Mouse (Mus musculus) liver, embryonic 11.5 days (tissue): ENCODE data around the gene Muc3. TPM values are rescaled to one million over a fixed set of nuclear protein-coding genes. Genes with fewer than 3 reads are reported as not detected.

Experiments
- ATAC-seq: fragments of 200-750 bp; cut with Nextera tagmentation; replicated peaks from 2 replicates; pipeline ENCODE4 v1.8.0; 2017; ENCODE audit warnings: moderate number of reproducible peaks, mild to moderate bottlenecking, moderate TSS enrichment, moderate library complexity; ENCODE audit not compliant: low FRiP score
- DNase-seq: peaks from one replicate; pipeline ENCODE4 v3.0.0-alpha.2; 2017; ENCODE audit warnings: low spot score
- H3K27ac ChIP-seq: fragments of 300-500 bp; sonication (generic); 2 replicates; pipeline ENCODE4 v1.5.1; 2014; ENCODE audit warnings: mild to moderate bottlenecking, low read depth, low read length, control low read depth
- H3K27me3 ChIP-seq: fragments of 300-500 bp; sonication (generic); replicated peaks from 2 replicates; pipeline ENCODE4 v1.6.1; 2014; ENCODE audit warnings: low read length, mixed read lengths; ENCODE audit not compliant: control insufficient read depth, insufficient read depth
- H3K36me3 ChIP-seq: fragments of 300-500 bp; sonication (generic); 2 replicates; pipeline ENCODE4 v1.6.1; 2014; ENCODE audit warnings: mild to moderate bottlenecking, low read length, moderate library complexity, mixed read lengths; ENCODE audit not compliant: control insufficient read depth, insufficient read depth
- H3K4me1 ChIP-seq: fragments of 300-500 bp; sonication (generic); replicated peaks from 2 replicates; pipeline ENCODE4 v1.6.1; 2014; ENCODE audit warnings: low read length, mixed read lengths; ENCODE audit not compliant: control insufficient read depth, insufficient read depth
- H3K4me2 ChIP-seq: fragments of 300-500 bp; sonication (generic); 2 replicates; pipeline ENCODE4 v1.6.1; 2014; ENCODE audit warnings: mild to moderate bottlenecking, control low read depth, moderate library complexity
- H3K4me3 ChIP-seq: fragments of 300-500 bp; sonication (generic); 2 replicates; pipeline ENCODE4 v1.5.1; 2014; ENCODE audit warnings: low read depth, low read length, control low read depth
- H3K9ac ChIP-seq: fragments of 300-500 bp; sonication (generic); 2 replicates; pipeline ENCODE4 v1.6.1; 2014; ENCODE audit warnings: low read depth, low read length, control low read depth
- H3K9me3 ChIP-seq: fragments of 300-500 bp; sonication (generic); 2 replicates; pipeline ENCODE4 v1.6.1; 2016; ENCODE audit warnings: low read length, inconsistent platforms, mixed read lengths; ENCODE audit not compliant: control insufficient read depth
- WGBS: fragments of 180-500 bp; shearing (Covaris S2); extraction: QIAGEN DNeasy Blood & Tissue Kit; methylation state at CpG from one replicate; pipeline ENCODE4 v1.1.7; 2014; 5-methylcytosine and 5-hydroxymethylcytosine counted together
- polyA plus RNA-seq: library from polyadenylated mRNA; unstranded; fragments of >200 nt; fragmentation: Nextera tagmentation; extraction: Ambion mirVana; gene quantifications from 2 replicates; pipeline ENCODE4 v1.2.1, GENCODE M21; 2014

Muc3 gene
- polyA plus RNA-seq, 1 experiment from 2014 or later = not detected

DNA sequence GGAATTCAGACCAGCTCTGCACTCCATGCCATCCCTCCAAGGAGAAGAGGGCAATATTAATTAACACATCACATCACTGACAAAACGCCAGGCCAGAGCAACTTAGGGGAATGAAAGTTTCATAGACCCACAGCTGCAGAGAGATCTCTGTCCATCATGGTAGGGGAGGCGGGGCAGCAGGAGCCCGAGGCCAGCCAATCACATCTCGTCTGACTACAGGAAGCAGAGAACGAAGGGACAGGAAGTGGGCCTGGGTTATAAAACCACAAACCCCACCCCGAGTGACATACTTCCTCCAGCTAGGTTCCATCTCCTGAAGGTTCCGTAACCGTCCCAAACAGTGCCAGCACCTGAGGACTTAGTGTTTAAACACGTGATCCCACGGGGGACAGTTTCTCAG, 54.0 kb downstream of the Muc3 start:
- DNase-seq (no peak), ATAC-seq (no peak)
- Histone ChIP-seq H3K27ac (no peak overlapping the region), H3K9me3 (no peaks in the 10 kb centered on the region), H3K9ac (no peak overlapping the region), H3K27me3 (no peaks in the 10 kb centered on the region), H3K4me3 (no peak overlapping the region), H3K36me3 (no peaks in the 10 kb centered on the region), H3K4me2 (no peak overlapping the region), H3K4me1 (peaks cover 7% of the 10 kb centered on the region)
- 66% methylated on average over 10 of the region's 10 CpGs for WGBS

DNA sequence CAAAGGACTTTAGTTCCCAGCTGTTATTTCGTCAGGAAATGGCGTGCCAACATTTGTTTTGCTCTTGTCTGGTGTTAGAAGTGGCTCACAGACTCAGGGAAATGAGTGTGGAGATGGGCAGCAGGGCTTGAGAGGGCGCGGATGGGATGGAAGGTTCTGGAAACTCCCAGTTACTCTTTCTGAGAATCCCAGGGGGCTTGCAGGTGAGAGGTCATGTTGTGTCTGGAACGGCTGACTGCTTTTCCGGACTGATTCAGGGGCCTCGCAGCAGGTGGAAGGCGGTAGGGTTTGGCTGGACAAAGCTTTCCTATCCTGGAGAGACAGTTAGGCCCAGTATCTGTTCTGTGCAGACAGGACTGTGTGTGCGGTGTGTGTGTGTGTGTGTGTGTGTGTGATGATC, 55.4 kb downstream of the Muc3 start:
- peaks cover 7% of the 10 kb centered on the region for H3K4me1 ChIP-seq
- 81% methylated on average over 9 of the region's 9 CpGs for WGBS
- no peak overlapping the region; the same call in 1 of the 2 replicates for H3K9ac ChIP-seq
- no peak overlapping the region for H3K4me3 ChIP-seq
- ATAC-seq = no peak
- no peaks in the 10 kb centered on the region for H3K36me3 ChIP-seq
- no peaks in the 10 kb centered on the region for H3K27me3 ChIP-seq
- H3K27ac ChIP-seq = no peak overlapping the region
- DNase-seq = no peak
- H3K4me2 ChIP-seq = no peak overlapping the region
- no peaks in the 10 kb centered on the region for H3K9me3 ChIP-seq

DNA sequence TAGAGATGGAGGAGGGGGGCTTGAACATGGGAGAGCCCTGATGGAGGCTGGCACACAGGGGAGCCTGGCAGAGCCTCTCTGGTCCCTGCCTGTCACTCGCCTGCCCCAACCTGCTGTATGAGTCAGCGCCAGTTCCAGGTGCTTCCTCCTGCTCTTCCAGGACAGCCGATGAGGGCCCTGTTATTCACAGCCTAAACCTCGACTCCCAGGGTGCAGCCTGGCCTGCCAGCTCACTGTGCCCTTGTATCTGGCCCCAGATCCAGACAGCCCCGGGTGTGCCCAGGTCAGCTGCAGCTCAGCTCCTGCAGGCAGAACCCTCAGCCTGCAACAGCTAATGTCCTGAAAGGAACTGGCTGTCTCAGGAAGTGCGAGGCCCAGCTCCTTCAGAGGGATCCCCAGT, 57.6 kb downstream of the Muc3 start:
- Histone ChIP-seq H3K27me3 (no peaks in the 10 kb centered on the region), H3K4me3 (no peak overlapping the region), H3K27ac (no peak overlapping the region), H3K4me2 (no peak overlapping the region), H3K36me3 (no peaks in the 10 kb centered on the region), H3K9me3 (no peaks in the 10 kb centered on the region), H3K4me1 (peaks cover 4% of the 10 kb centered on the region; the same call in 1 of the 2 replicates), H3K9ac (no peak overlapping the region)
- DNase-seq (no peak), ATAC-seq (no peak)
- 47% methylated on average over 6 of the region's 6 CpGs for WGBS

DNA sequence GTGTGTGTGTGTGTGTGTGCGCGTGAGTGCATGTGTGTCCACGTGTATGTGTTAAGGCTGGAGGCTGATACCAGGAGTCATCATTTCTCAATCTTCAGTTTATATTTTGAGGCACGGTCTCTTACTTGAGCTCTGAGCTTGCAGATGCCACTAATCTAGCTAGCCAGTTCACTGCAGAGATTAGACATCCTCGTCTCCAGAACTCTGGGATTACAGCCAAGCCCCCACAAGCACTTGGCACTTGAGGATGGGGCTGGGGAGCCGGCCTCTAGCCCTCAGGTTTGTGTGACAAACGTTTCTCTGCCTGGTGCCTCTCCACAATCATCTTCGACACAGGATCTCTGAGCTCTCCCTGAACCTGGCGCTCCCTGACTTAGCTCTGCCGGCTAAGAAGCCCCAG, 58.3 kb downstream of the Muc3 start:
- no peak overlapping the region for H3K27ac ChIP-seq
- DNase-seq (no peak), ATAC-seq (no peak)
- no peak overlapping the region for H3K4me3 ChIP-seq
- no peak overlapping the region for H3K9ac ChIP-seq
- H3K4me2 ChIP-seq = no peak overlapping the region
- no peaks in the 10 kb centered on the region for H3K9me3 ChIP-seq
- peaks cover 4% of the 10 kb centered on the region; the same call in 1 of the 2 replicates for H3K4me1 ChIP-seq
- H3K27me3 ChIP-seq = no peaks in the 10 kb centered on the region
- H3K36me3 ChIP-seq = no peaks in the 10 kb centered on the region
- 78% methylated on average over 10 of the region's 10 CpGs for WGBS

DNA sequence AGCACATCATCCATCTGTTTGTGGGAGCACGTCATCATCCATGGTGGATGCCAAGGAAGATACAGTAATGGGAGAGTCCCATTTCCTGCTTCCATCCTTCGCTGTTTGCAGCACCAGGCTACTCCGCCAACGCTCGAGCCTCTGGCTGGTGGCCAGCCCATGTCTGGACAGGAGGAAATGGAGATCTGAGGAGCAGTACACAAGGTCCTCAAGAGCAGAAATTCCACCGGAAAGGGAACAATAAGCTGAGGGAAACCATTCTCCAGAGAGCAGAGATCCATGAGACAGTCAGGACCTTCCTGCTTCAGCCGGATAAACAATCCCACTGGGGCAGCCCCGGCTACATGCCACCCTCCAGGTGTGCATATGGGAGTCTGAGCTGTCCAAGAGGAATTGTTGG, 61.7 kb downstream of the Muc3 start:
- Histone ChIP-seq H3K27me3 (no peaks in the 10 kb centered on the region), H3K4me1 (peaks cover 4% of the 10 kb centered on the region; the same call in 1 of the 2 replicates), H3K36me3 (no peaks in the 10 kb centered on the region), H3K27ac (no peak overlapping the region), H3K9ac (no peak overlapping the region), H3K9me3 (no peaks in the 10 kb centered on the region), H3K4me2 (no peak overlapping the region), H3K4me3 (no peak overlapping the region)
- DNase-seq (no peak), ATAC-seq (no peak)
- WGBS = 89% methylated on average over 8 of the region's 8 CpGs

DNA sequence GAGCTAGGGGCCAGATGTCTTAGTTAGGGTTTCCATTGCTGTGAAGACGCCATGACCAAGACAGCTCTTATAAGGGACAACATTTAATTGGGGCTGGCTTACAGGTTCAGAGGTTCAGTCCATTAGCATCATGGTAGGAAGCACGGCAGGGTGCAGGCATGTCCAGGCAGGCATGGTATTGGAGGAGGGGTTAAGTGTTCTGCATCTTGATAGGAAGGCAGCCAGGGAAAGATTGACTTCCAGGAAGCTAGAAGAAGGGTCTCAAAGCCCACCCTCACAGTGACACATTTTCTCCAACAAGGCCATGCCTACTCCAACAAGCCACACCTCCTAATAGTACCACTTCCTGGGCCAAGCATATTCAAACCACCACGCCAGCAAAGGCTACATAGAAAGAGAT, 63.4 kb downstream of the Muc3 start:
- Histone ChIP-seq H3K27ac (peak overlapping the region; percentile 28), H3K4me3 (no peak overlapping the region), H3K4me2 (no peak overlapping the region; the same call in 1 of the 2 replicates), H3K27me3 (no peaks in the 10 kb centered on the region), H3K9me3 (no peaks in the 10 kb centered on the region), H3K36me3 (no peaks in the 10 kb centered on the region), H3K9ac (no peak overlapping the region; the same call in 1 of the 2 replicates), H3K4me1 (peaks cover 4% of the 10 kb centered on the region; the same call in 1 of the 2 replicates)
- DNase-seq (no peak), ATAC-seq (no peak)
- WGBS = 86% methylated on average over 3 of the region's 3 CpGs

DNA sequence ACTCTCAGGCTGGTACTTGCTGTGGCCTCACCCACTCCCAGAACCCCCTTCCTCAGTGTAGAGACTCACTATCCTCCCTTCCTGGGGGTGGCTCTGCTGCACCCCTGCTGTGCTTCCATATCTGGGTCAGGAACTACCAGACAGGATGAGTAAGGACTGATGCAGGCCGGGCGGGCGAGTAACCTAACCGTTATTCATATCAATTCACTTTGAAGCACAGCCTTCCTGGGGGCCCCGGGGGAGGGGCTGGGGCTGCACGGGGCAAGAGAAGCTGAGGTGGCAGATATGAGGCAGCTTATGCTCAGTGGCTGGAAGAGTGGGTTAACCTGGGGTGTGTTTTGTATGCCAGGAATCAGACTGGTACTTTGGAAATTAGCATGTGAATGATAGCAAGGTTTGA, 64.1 kb downstream of the Muc3 start:
- peaks cover 4% of the 10 kb centered on the region; the same call in 1 of the 2 replicates for H3K4me1 ChIP-seq
- H3K27me3 ChIP-seq = no peaks in the 10 kb centered on the region
- DNase-seq = peak; percentile 68
- no peak overlapping the region for H3K4me3 ChIP-seq
- H3K27ac ChIP-seq = peak overlapping the region; percentile 28
- no peak overlapping the region; the same call in 1 of the 2 replicates for H3K9ac ChIP-seq
- H3K9me3 ChIP-seq = no peaks in the 10 kb centered on the region
- 40% methylated on average over 6 of the region's 6 CpGs for WGBS
- peak; percentile 94 for ATAC-seq
- no peak overlapping the region; the same call in 1 of the 2 replicates for H3K4me2 ChIP-seq
- H3K36me3 ChIP-seq = no peaks in the 10 kb centered on the region

Other genes with a start within 250 kb of the Muc3 start
- gene Ift22, start 241.2 kb downstream of the Muc3 start, polyA plus RNA-seq = 28.5 and 32.4 TPM in 2 replicates
- gene Fis1, start 196.0 kb downstream of the Muc3 start, polyA plus RNA-seq = 241 and 251 TPM in 2 replicates
- gene Cldn15, start 182.7 kb downstream of the Muc3 start, polyA plus RNA-seq = 2.5 and 2.8 TPM in 2 replicates
- gene Plod3, start 162.3 kb downstream of the Muc3 start, polyA plus RNA-seq = 28.7 and 29.2 TPM in 2 replicates
- gene Znhit1, start 161.3 kb downstream of the Muc3 start, polyA plus RNA-seq = 93.8 and 97.2 TPM in 2 replicates
- 0.07 TPM in 1 of 2 replicates, not detected in the other for gene Vgf, start 122.9 kb downstream of the Muc3 start, polyA plus RNA-seq
- 163 and 175 TPM in 2 replicates for gene Ap1s1, start 103.2 kb downstream of the Muc3 start, polyA plus RNA-seq
- gene Serpine1, start 77.1 kb downstream of the Muc3 start, polyA plus RNA-seq = 0.09 and 0.15 TPM in 2 replicates
- 8.7 and 8.8 TPM in 2 replicates for gene Trim56, start 33.1 kb downstream of the Muc3 start, polyA plus RNA-seq
- 0.43 TPM in 1 of 2 replicates, not detected in the other for gene Muc3a, start 63.1 kb upstream of the Muc3 start, polyA plus RNA-seq
- gene Ache, start 138.2 kb upstream of the Muc3 start, polyA plus RNA-seq = 22.7 and 23.3 TPM in 2 replicates
- gene Ufsp1, start 145.3 kb upstream of the Muc3 start, polyA plus RNA-seq = 13.3 and 13.5 TPM in 2 replicates
- 165 and 169 TPM in 2 replicates for gene Srrt, start 158.4 kb upstream of the Muc3 start, polyA plus RNA-seq
- gene Trip6, start 165.1 kb upstream of the Muc3 start, polyA plus RNA-seq = 31.0 and 31.6 TPM in 2 replicates
- 6.4 and 7.0 TPM in 2 replicates for gene Slc12a9, start 184.3 kb upstream of the Muc3 start, polyA plus RNA-seq
- gene Ephb4, start 200.8 kb upstream of the Muc3 start, polyA plus RNA-seq = 28.2 and 29.9 TPM in 2 replicates